Mouse (Mus musculus) liver, embryonic 14.5 days (tissue): ENCODE results near the gene Ctla4.

Experiments used
- CTCF ChIP-seq: IDR thresholded peaks from 2 replicates; pipeline ENCODE4 v1.5.1; 2016; ENCODE audit warnings: antibody characterized with exemption, low read depth, control low read depth
- EP300 ChIP-seq: IDR thresholded peaks from 2 replicates; pipeline ENCODE4 v1.6.1; 2016; ENCODE audit warnings: antibody characterized with exemption, low read depth

GRCm38 (mm10) chr1:60857351-60858220, 29.2 kb upstream of the Ctla4 start:
- TF ChIP-seq CTCF, result no peak
- TF ChIP-seq EP300, result no peak
